Mouse (Mus musculus) adrenal gland, postnatal 36 days (tissue): ENCODE results near the gene Txlng. TPM values are rescaled to one million over a fixed set of nuclear protein-coding genes. Genes with fewer than 3 reads are reported as not detected.

ENCODE experiments used
- DNase-seq, 2 experiments: peaks; one replicate each; pipeline ENCODE4 v3.0.0; 2021; ENCODE audit warnings: mixed read lengths in 1 of 2
- microRNA-seq: library from miRNA; unstranded; fragments of <30 nt; microRNA quantifications from one replicate; pipeline ENCODE4 v1.2.0, GENCODE M21; 2021
- total RNA-seq, 2 experiments: library from RNA; stranded (reverse); gene quantifications; 2 replicates each; pipeline ENCODE4 v1.2.3; 2021

The Txlng gene
- total RNA-seq, 2 experiments from 2014 or later = 17.9 to 18.4 TPM

GRCm38 (mm10) chrX:162760115-162760942 lies 68.9 kb downstream of the Txlng start, which contains the start of gene Rbbp7:
Gene Rbbp7 (plus strand): TSS chrX:162760402.
- DNase-seq = peak; percentile 92 to 93

GRCm38 (mm10) chrX:162759251-162760114 lies 69.8 kb downstream of the Txlng start:
- peak in 1 of 2 experiments; percentile 27 for DNase-seq

GRCm38 (mm10) chrX:162756058-162756457 lies 73.2 kb downstream of the Txlng start:
- no peak for DNase-seq

- DNase-seq = no peak
These were observed 74.9 kb downstream of the Txlng start for GRCm38 (mm10) chrX:162754314-162754713.

- no peak for DNase-seq
These were observed 76.8 kb downstream of the Txlng start for GRCm38 (mm10) chrX:162752418-162752817.

- no peak for DNase-seq
These were observed 80.4 kb downstream of the Txlng start for GRCm38 (mm10) chrX:162748696-162749420.

GRCm38 (mm10) chrX:162736140-162736659 lies 93.1 kb downstream of the Txlng start:
- peak; percentile 19 to 35 for DNase-seq

GRCm38 (mm10) chrX:162734997-162735929 lies 94.0 kb downstream of the Txlng start:
- DNase-seq = peak; percentile 71 to 73

- DNase-seq = no peak
These were observed 99.2 kb downstream of the Txlng start for GRCm38 (mm10) chrX:162730031-162730430.

Small RNA genes within 50 kb of the gene (microRNA-seq; reads per million reads assigned to microRNA genes)
- gene Mir3473a = not detected

Other genes starting within 250 kb of the Txlng start
- 1 to 10 TPM; 4.5 TPM for gene Reps2, start 185.8 kb downstream of the Txlng start, total RNA-seq
- 100 to 1,000 TPM; 169 to 183 TPM for gene Rbbp7, start 69.1 kb downstream of the Txlng start, total RNA-seq
- 10 to 100 TPM; 84.9 to 85.0 TPM for gene Syap1, start 59.0 kb upstream of the Txlng start, total RNA-seq
- 10 to 100 TPM; 59.2 to 88.0 TPM for gene Ctps2, start 71.8 kb upstream of the Txlng start, total RNA-seq
- gene S100g, start 135.1 kb upstream of the Txlng start, total RNA-seq = not detected